ENCODE assay signal across 8 mouse cellular contexts in the genomic region with DNA sequence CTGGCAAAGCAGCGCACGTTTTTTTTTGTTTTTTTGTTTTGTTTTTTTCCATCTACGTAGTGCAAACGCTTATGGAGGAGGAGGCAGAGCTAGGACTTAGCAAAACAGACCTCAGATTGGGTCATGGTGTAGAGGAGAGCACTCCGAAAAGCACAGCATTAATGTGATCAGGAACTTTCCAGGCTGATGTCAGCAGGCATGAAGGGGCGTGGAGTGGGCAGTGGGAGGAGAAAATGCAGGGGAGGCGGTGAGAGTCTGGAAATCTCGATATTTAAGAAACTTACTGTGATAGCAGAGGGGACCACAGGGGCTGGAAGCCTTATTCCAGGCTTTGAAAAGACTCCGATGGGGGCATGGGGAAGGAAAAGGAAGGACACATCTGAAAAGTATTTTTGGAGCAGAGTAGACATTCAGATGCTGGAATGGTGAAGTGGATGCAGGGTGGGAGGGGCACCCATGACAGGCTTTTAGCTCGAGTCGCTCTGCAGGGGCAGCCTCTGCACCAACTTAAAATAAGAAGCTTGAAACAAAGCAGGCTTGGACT. TPM values are rescaled to one million over a fixed set of nuclear protein-coding genes. Genes with fewer than 3 reads are reported as not detected.
DNase-seq lines count a peak whose midpoint lies in the region; ATAC-seq lines count a peak whose summit lies in the region.

No protein-coding gene starts in this region.

- peaks cover 3% of the 10 kb centered on the region for H3K9me3 ChIP-seq in forebrain, embryonic 16.5 days (ENCODE audit: control insufficient read depth, low read length)
- peaks cover 5% of the 10 kb centered on the region for H3K9me3 ChIP-seq in hindbrain, embryonic 10.5 days
- no peaks in the 10 kb centered on the region for H3K9me3 ChIP-seq in limb, embryonic 11.5 days (ENCODE audit: control insufficient read depth, low read length)
- H3K9me3 ChIP-seq in midbrain, embryonic 13.5 days: no peaks in the 10 kb centered on the region

- ATAC-seq in forebrain, embryonic 16.5 days: peak; percentile 74
- ATAC-seq in limb, embryonic 11.5 days (ENCODE audit: insufficient number of reproducible peaks, low FRiP score, low TSS enrichment, low read depth): peak; percentile 75; the same call in 1 of the 2 replicates
- peak; percentile 81 for ATAC-seq in midbrain, embryonic 13.5 days

- peak overlapping the region; percentile 64 for H3K9ac ChIP-seq in forebrain, embryonic 16.5 days (replicated peaks; ENCODE audit: low read depth, low read length)
- H3K9ac ChIP-seq in limb, embryonic 11.5 days (ENCODE audit: low read length): peak overlapping the region; percentile 38; the same call in 1 of the 2 replicates
- peak overlapping the region; percentile 68 for H3K9ac ChIP-seq in midbrain, embryonic 13.5 days (replicated peaks)

- no peaks in the 10 kb centered on the region for H3K36me3 ChIP-seq in forebrain, embryonic 16.5 days (ENCODE audit: control insufficient read depth, insufficient read depth)
- no peaks in the 10 kb centered on the region for H3K36me3 ChIP-seq in hindbrain, embryonic 10.5 days
- H3K36me3 ChIP-seq in limb, embryonic 11.5 days (ENCODE audit: control insufficient read depth, insufficient read depth, low read length): no peaks in the 10 kb centered on the region
- H3K36me3 ChIP-seq in midbrain, embryonic 13.5 days: no peaks in the 10 kb centered on the region

- DNase-seq in left cerebral cortex, postnatal 36 days (ENCODE audit: low spot score in 2 of 2): peak; percentile 63 to 73
- no peak for DNase-seq in left cerebral cortex, postnatal 4 days
- DNase-seq in adrenal gland, postnatal 36 days: peak; percentile 83 to 85
- no peak for DNase-seq in hindbrain, embryonic 10.5 days (ENCODE audit: low spot score)
- DNase-seq in limb, embryonic 11.5 days (ENCODE audit: low spot score): peak; percentile 63
- no peak for DNase-seq in spleen, postnatal 4 days (ENCODE audit: low spot score in 2 of 2)

- 0% methylated on average over 11 of the region's 11 CpGs for WGBS in forebrain, embryonic 16.5 days
- WGBS in hindbrain, embryonic 10.5 days: 2% methylated on average over 11 of the region's 11 CpGs
- WGBS in limb, embryonic 11.5 days: 2% methylated on average over 11 of the region's 11 CpGs
- under 1% methylated on average over 11 of the region's 11 CpGs for WGBS in midbrain, embryonic 13.5 days

- H3K4me3 ChIP-seq in forebrain, embryonic 16.5 days (replicated peaks; ENCODE audit: low read length): peak overlapping the region; percentile 61
- H3K4me3 ChIP-seq in hindbrain, embryonic 10.5 days: peak overlapping the region; percentile 61
- H3K4me3 ChIP-seq in limb, embryonic 11.5 days (ENCODE audit: low read depth, low read length): peak overlapping the region; percentile 46
- H3K4me3 ChIP-seq in midbrain, embryonic 13.5 days (replicated peaks): peak overlapping the region; percentile 51

- H3K4me1 ChIP-seq in forebrain, embryonic 16.5 days (replicated peaks; ENCODE audit: control insufficient read depth, insufficient read depth, low read length): peaks cover 16% of the 10 kb centered on the region
- H3K4me1 ChIP-seq in hindbrain, embryonic 10.5 days (replicated peaks): peaks cover 48% of the 10 kb centered on the region
- H3K4me1 ChIP-seq in limb, embryonic 11.5 days (ENCODE audit: control insufficient read depth, insufficient read depth, low read length): peaks cover 11% of the 10 kb centered on the region
- peaks cover 36% of the 10 kb centered on the region for H3K4me1 ChIP-seq in midbrain, embryonic 13.5 days (replicated peaks)

- intact Hi-C loops in left cerebral cortex, postnatal 36 days (cut with DNase I): loop anchor here (1.0 kb wide), 1 partner anchor 17 kb away; no protein-coding TSS in a partner anchor
- intact Hi-C loops in left cerebral cortex, postnatal 4 days (cut with DNase I): loop anchor here (10.0 kb wide), 1 partner anchor 90 kb away; a partner anchor contains a TSS

- peak overlapping the region; percentile 96 for H3K4me2 ChIP-seq in forebrain, embryonic 16.5 days (ENCODE audit: low read length)
- H3K4me2 ChIP-seq in limb, embryonic 11.5 days (ENCODE audit: low read depth, severe bottlenecking): peak overlapping the region; percentile 69
- H3K4me2 ChIP-seq in midbrain, embryonic 13.5 days (replicated peaks): peak overlapping the region; percentile 81

- no peaks in the 10 kb centered on the region for H3K27me3 ChIP-seq in forebrain, embryonic 16.5 days (replicated peaks; ENCODE audit: control insufficient read depth, insufficient read depth, low read length)
- no peaks in the 10 kb centered on the region for H3K27me3 ChIP-seq in hindbrain, embryonic 10.5 days (ENCODE audit: insufficient read depth, poor library complexity, severe bottlenecking)
- no peaks in the 10 kb centered on the region for H3K27me3 ChIP-seq in limb, embryonic 11.5 days (ENCODE audit: control insufficient read depth, insufficient read depth, low read length)
- no peaks in the 10 kb centered on the region for H3K27me3 ChIP-seq in midbrain, embryonic 13.5 days

- H3K27ac ChIP-seq in forebrain, embryonic 16.5 days (ENCODE audit: low read length): no peak overlapping the region
- H3K27ac ChIP-seq in hindbrain, embryonic 10.5 days: peak overlapping the region; percentile 83
- H3K27ac ChIP-seq in limb, embryonic 11.5 days (replicated peaks; ENCODE audit: low read depth, low read length): peak overlapping the region; percentile 36; the same call in 1 of the 2 replicates
- peak overlapping the region; percentile 60; the same call in 1 of the 2 replicates for H3K27ac ChIP-seq in midbrain, embryonic 13.5 days

RNA-seq across cellular contexts. Expression of a gene that starts 17.9 kb away (rescaled TPM):
- total RNA-seq in left cerebral cortex, postnatal 36 days (2021): 1 to 10 TPM; 2.2 to 3.1 TPM
- 1 to 10 TPM; 1.7 to 2.3 TPM for total RNA-seq in left cerebral cortex, postnatal 4 days (2021)
- total RNA-seq in adrenal gland, postnatal 36 days (2021): 1 to 10 TPM; 5.1 to 8.5 TPM
- polyA plus RNA-seq in forebrain, embryonic 16.5 days (2015; fragmentation: Nextera tagmentation; extraction: Ambion mirVana): 0.07 and 0.16 TPM in 2 replicates
- polyA plus RNA-seq in hindbrain, embryonic 10.5 days (2016; fragmentation: Nextera tagmentation; extraction: Ambion mirVana): 0.09 TPM in 1 of 2 replicates, not detected in the other
- polyA plus RNA-seq in limb, embryonic 11.5 days (2014; fragmentation: Nextera tagmentation; extraction: Ambion mirVana): 0.09 TPM in 1 of 2 replicates, not detected in the other
- 0.08 TPM in 2 replicates for polyA plus RNA-seq in midbrain, embryonic 13.5 days (2015; fragmentation: Nextera tagmentation; extraction: Ambion mirVana)

RNA-seq across cellular contexts. Expression of a gene that starts 21.5 kb away (rescaled TPM):
- 100 to 1,000 TPM; 590 to 647 TPM for total RNA-seq in left cerebral cortex, postnatal 36 days (2021)
- 100 to 1,000 TPM; 554 to 565 TPM for total RNA-seq in left cerebral cortex, postnatal 4 days (2021)
- 100 to 1,000 TPM; 596 to 993 TPM for total RNA-seq in adrenal gland, postnatal 36 days (2021)
- 290 and 318 TPM in 2 replicates for polyA plus RNA-seq in forebrain, embryonic 16.5 days (2015; fragmentation: Nextera tagmentation; extraction: Ambion mirVana)
- polyA plus RNA-seq in hindbrain, embryonic 10.5 days (2016; fragmentation: Nextera tagmentation; extraction: Ambion mirVana): 333 and 352 TPM in 2 replicates
- 309 and 322 TPM in 2 replicates for polyA plus RNA-seq in limb, embryonic 11.5 days (2014; fragmentation: Nextera tagmentation; extraction: Ambion mirVana)
- polyA plus RNA-seq in midbrain, embryonic 13.5 days (2015; fragmentation: Nextera tagmentation; extraction: Ambion mirVana): 254 and 259 TPM in 2 replicates

Comparison
In these comparisons a context has a peak if more than half of its experiments do, and no peak if none do; other contexts are left out.
1. DNase-seq: peak in left cerebral cortex, postnatal 36 days (2 of 2), adrenal gland, postnatal 36 days (2 of 2) and limb, embryonic 11.5 days (single experiment); none in left cerebral cortex, postnatal 4 days (single experiment), hindbrain, embryonic 10.5 days (single experiment) and spleen, postnatal 4 days (0 of 2).
2. Peak in every context shown above with its lines, with median percentiles within 50 percentile points of each other: ATAC-seq, H3K4me2 ChIP-seq, H3K4me3 ChIP-seq and H3K9ac ChIP-seq.